Mouse (Mus musculus) megakaryocyte, embryonic 14.5 days (primary cell): ENCODE data around the gene Sh3bp4.

Experiments used
- FLI1 ChIP-seq: IDR thresholded peaks from 2 replicates; pipeline ENCODE4 v1.6.1; 2012; ENCODE audit warnings: low read length, inconsistent platforms, mixed read lengths
- GATA1 ChIP-seq: IDR thresholded peaks from 3 replicates; pipeline ENCODE4 v1.6.1; 2012; ENCODE audit warnings: mixed read lengths, low read length, inconsistent platforms, borderline replicate concordance

DNA sequence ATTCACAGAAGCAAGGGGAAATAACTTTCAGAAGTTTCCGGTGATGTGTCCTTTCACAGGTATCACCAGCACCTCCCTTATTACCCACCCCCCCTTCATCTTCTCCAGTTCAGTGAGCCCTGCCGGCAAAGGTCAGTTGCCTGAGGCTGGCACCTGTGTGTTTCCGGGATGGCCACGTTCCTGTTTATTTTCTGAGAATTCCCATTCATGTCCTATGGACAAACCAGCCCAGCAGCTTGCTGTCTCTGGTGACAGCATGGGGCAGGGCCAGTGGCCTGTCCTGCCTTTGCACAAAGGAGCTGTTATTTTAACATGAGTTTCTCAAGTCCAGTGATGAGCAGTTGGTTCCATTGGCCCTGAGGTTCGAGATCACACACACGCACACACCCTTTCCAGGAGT lies 37.3 kb downstream of the Sh3bp4 start:
- no peak for TF ChIP-seq GATA1
- no peak for TF ChIP-seq FLI1
